Mouse (Mus musculus) MEL-GATA-1-ER (cell line): Measurements from ENCODE around the gene Twf2.
A peak's percentile ranks its signal among the peaks of the same experiment; 100 is the strongest.

Experiments
- DNase-seq: peaks from one replicate; pipeline ENCODE4 v3.0.0-alpha.2; 2012; ENCODE audit warnings: low read depth; ENCODE audit errors: extremely low read depth

Twf2 gene

GRCm38 (mm10) chr9:106211680-106212593 is 9.0 kb downstream of the Twf2 start:
- peak; percentile 46 for DNase-seq

GRCm38 (mm10) chr9:106212594-106212981 is 9.7 kb downstream of the Twf2 start:
- no peak for DNase-seq

- DNase-seq = no peak
These were observed 12.6 kb downstream of the Twf2 start for GRCm38 (mm10) chr9:106215341-106216125.

- no peak for DNase-seq
These were observed 14.1 kb downstream of the Twf2 start for GRCm38 (mm10) chr9:106216971-106217370.

- DNase-seq = no peak
These were observed 18.1 kb downstream of the Twf2 start for GRCm38 (mm10) chr9:106220894-106221523.

GRCm38 (mm10) chr9:106222261-106222851 is 19.4 kb downstream of the Twf2 start, which contains the start of gene Tlr9:
Gene Tlr9, plus strand, starts transcription at chr9:106222598.
- DNase-seq = no peak

- DNase-seq = no peak
These were observed 20.1 kb downstream of the Twf2 start for GRCm38 (mm10) chr9:106222994-106223393.

- no peak for DNase-seq
These were observed 22.7 kb downstream of the Twf2 start for GRCm38 (mm10) chr9:106225469-106226150.

GRCm38 (mm10) chr9:106226151-106226682 is 23.3 kb downstream of the Twf2 start:
- no peak for DNase-seq

GRCm38 (mm10) chr9:106227790-106228429 is 25.0 kb downstream of the Twf2 start:
- DNase-seq = no peak

GRCm38 (mm10) chr9:106230051-106230733 is 27.3 kb downstream of the Twf2 start:
- DNase-seq = no peak

GRCm38 (mm10) chr9:106230734-106231106 is 27.8 kb downstream of the Twf2 start:
- no peak for DNase-seq

- DNase-seq = no peak
These were observed 28.3 kb downstream of the Twf2 start for GRCm38 (mm10) chr9:106231220-106231619.

- no peak for DNase-seq
These were observed 28.9 kb downstream of the Twf2 start for GRCm38 (mm10) chr9:106231816-106232215.

GRCm38 (mm10) chr9:106232956-106233355 is 30.0 kb downstream of the Twf2 start:
- DNase-seq = no peak

GRCm38 (mm10) chr9:106233953-106234352 is 31.0 kb downstream of the Twf2 start:
- no peak for DNase-seq

GRCm38 (mm10) chr9:106235194-106235830 is 32.4 kb downstream of the Twf2 start:
- DNase-seq = no peak

- no peak for DNase-seq
These were observed 33.4 kb downstream of the Twf2 start for GRCm38 (mm10) chr9:106236156-106236817.
